Mouse (Mus musculus) CH12.LX (cell line): ENCODE results near the gene Rpa2. TPM values are rescaled to one million over a fixed set of nuclear protein-coding genes. Genes with fewer than 3 reads are reported as not detected.

Experiments
- DNase-seq: peaks from one replicate; pipeline ENCODE4 v3.0.0-alpha.2; 2013; ENCODE audit errors: extremely low read depth
- H3K27ac ChIP-seq: 2 replicates; pipeline ENCODE4 v1.5.1; 2012; ENCODE audit warnings: low read depth, mild to moderate bottlenecking, control low read depth, moderate library complexity; ENCODE audit not compliant: insufficient read depth
- H3K27me3 ChIP-seq: replicated peaks from 2 replicates; pipeline ENCODE3; 2012; ENCODE audit warnings: inconsistent platforms
- H3K36me3 ChIP-seq, 2 experiments: replicated peaks in 1 of 2; 2 replicates each; pipeline versions ENCODE3 to v1.6.1; 2012; ENCODE audit warnings: inconsistent platforms in 1 of 2, low read length in 1 of 2, mild to moderate bottlenecking in 1 of 2, mixed read lengths in 1 of 2, moderate library complexity in 1 of 2; ENCODE audit not compliant: control insufficient read depth in 1 of 2, insufficient read depth in 1 of 2
- H3K4me1 ChIP-seq, 2 experiments: 2 replicates each; pipeline ENCODE4 v1.6.1; 2012; ENCODE audit warnings: inconsistent platforms in 1 of 2, moderate library complexity in 1 of 2; ENCODE audit not compliant: insufficient read depth in 2 of 2, control insufficient read depth in 1 of 2
- H3K4me2 ChIP-seq: 2 replicates; pipeline ENCODE4 v1.6.1; 2012; ENCODE audit warnings: low read depth, mild to moderate bottlenecking, control low read depth; ENCODE audit not compliant: poor library complexity, insufficient read depth, severe bottlenecking
- H3K4me3 ChIP-seq, 3 experiments: fragments of 150-350 bp in 1 of 3; sonication (generic) in 1 of 3; replicated peaks in 1 of 3; 2 replicates each; pipeline versions ENCODE3 to v1.5.1; 2011 to 2012; ENCODE audit warnings: low read depth in 2 of 3, low read length in 2 of 3, mild to moderate bottlenecking in 2 of 3, moderate library complexity in 2 of 3, control low read depth in 1 of 3, improper control_type of control experiment in 1 of 3, inconsistent platforms in 1 of 3, mixed read lengths in 1 of 3; ENCODE audit not compliant: poor library complexity in 1 of 3
- H3K79me2 ChIP-seq: replicated peaks from 2 replicates; pipeline ENCODE4 v1.6.1; 2012; ENCODE audit warnings: mild to moderate bottlenecking, moderate library complexity; ENCODE audit not compliant: control insufficient read depth, poor library complexity, insufficient read depth, severe bottlenecking; ENCODE audit errors: extremely low read depth
- H3K9ac ChIP-seq: 2 replicates; pipeline ENCODE4 v1.6.1; 2012; ENCODE audit warnings: low read depth, mild to moderate bottlenecking, control low read depth, moderate library complexity; ENCODE audit not compliant: insufficient read depth
- H3K9me3 ChIP-seq: replicated peaks from 2 replicates; pipeline ENCODE3; 2012; ENCODE audit warnings: low read length, inconsistent platforms, mixed read lengths
- BHLHE40 ChIP-seq: IDR thresholded peaks from 2 replicates; pipeline ENCODE4 v1.6.1; 2011; ENCODE audit warnings: mild to moderate bottlenecking, low read depth, low read length, improper control_type of control experiment
- CHD1 ChIP-seq: IDR thresholded peaks from 2 replicates; pipeline ENCODE4 v1.6.1; 2012; ENCODE audit warnings: low read depth, low read length, improper control_type of control experiment, inconsistent platforms
- CHD2 ChIP-seq: IDR thresholded peaks from 2 replicates; pipeline ENCODE4 v1.6.1; 2011; ENCODE audit warnings: low read length, improper control_type of control experiment
- ELF1 ChIP-seq: IDR thresholded peaks from 2 replicates; pipeline ENCODE4 v1.6.1; 2014; ENCODE audit warnings: low read depth, mild to moderate bottlenecking, inconsistent platforms, low read length, improper control_type of control experiment
- EP300 ChIP-seq: IDR thresholded peaks from 2 replicates; pipeline ENCODE4 v1.6.1; 2011; ENCODE audit warnings: low read length, improper control_type of control experiment
- ETS1 ChIP-seq: conservative IDR thresholded peaks from 2 replicates; pipeline ENCODE4 v1.6.1; 2012; ENCODE audit warnings: low read depth, mild to moderate bottlenecking, inconsistent platforms, low read length, improper control_type of control experiment, moderate library complexity
- HCFC1 ChIP-seq: IDR thresholded peaks from 2 replicates; pipeline ENCODE4 v1.6.1; 2012; ENCODE audit warnings: low read depth, mild to moderate bottlenecking, inconsistent platforms, low read length, improper control_type of control experiment
- IRF4 ChIP-seq: IDR thresholded peaks from 2 replicates; pipeline ENCODE4 v1.6.1; 2014; ENCODE audit warnings: low read depth, mild to moderate bottlenecking, inconsistent platforms, low read length, improper control_type of control experiment
- JUN ChIP-seq: IDR thresholded peaks from 2 replicates; pipeline ENCODE4 v1.6.1; 2011; ENCODE audit warnings: low read depth, mild to moderate bottlenecking, low read length, improper control_type of control experiment, moderate library complexity; ENCODE audit not compliant: insufficient read depth
- JUND ChIP-seq: conservative IDR thresholded peaks from 2 replicates; pipeline ENCODE4 v1.6.1; 2011; ENCODE audit warnings: low read depth, low read length, improper control_type of control experiment
- MAX ChIP-seq: IDR thresholded peaks from 2 replicates; pipeline ENCODE4 v1.6.1; 2011; ENCODE audit warnings: low read length, improper control_type of control experiment
- MEF2A ChIP-seq: IDR thresholded peaks from 2 replicates; pipeline ENCODE4 v1.6.1; 2014; ENCODE audit warnings: low read depth, mild to moderate bottlenecking, inconsistent platforms, low read length, improper control_type of control experiment, borderline replicate concordance
- MXI1 ChIP-seq: IDR thresholded peaks from 2 replicates; pipeline ENCODE4 v1.6.1; 2011; ENCODE audit warnings: mild to moderate bottlenecking, low read depth, low read length, improper control_type of control experiment
- MYC ChIP-seq: IDR thresholded peaks from 2 replicates; pipeline ENCODE4 v1.6.1; 2011; ENCODE audit warnings: low read depth, mild to moderate bottlenecking, improper control_type of control experiment, low read length
- NELFE ChIP-seq: IDR thresholded peaks from 2 replicates; pipeline ENCODE4 v1.6.1; 2011; ENCODE audit warnings: low read depth, low read length, improper control_type of control experiment
- NRF1 ChIP-seq: IDR thresholded peaks from 2 replicates; pipeline ENCODE4 v1.6.1; 2014; ENCODE audit warnings: low read depth, mild to moderate bottlenecking, inconsistent platforms, low read length, improper control_type of control experiment, moderate library complexity
- POLR2A ChIP-seq: IDR thresholded peaks from 2 replicates; pipeline ENCODE4 v1.6.1; 2011; ENCODE audit warnings: low read depth, mild to moderate bottlenecking, improper control_type of control experiment, low read length
- RAD21 ChIP-seq: IDR thresholded peaks from 2 replicates; pipeline ENCODE4 v1.6.1; 2011; ENCODE audit warnings: low read depth, mild to moderate bottlenecking, low read length, improper control_type of control experiment, moderate library complexity
- RCOR1 ChIP-seq: conservative IDR thresholded peaks from 2 replicates; pipeline ENCODE4 v1.6.1; 2012; ENCODE audit warnings: low read depth, mild to moderate bottlenecking, inconsistent platforms, low read length, improper control_type of control experiment
- SIN3A ChIP-seq: IDR thresholded peaks from 2 replicates; pipeline ENCODE4 v1.6.1; 2012; ENCODE audit warnings: low read length, improper control_type of control experiment, inconsistent platforms
- TCF12 ChIP-seq: IDR thresholded peaks from 2 replicates; pipeline ENCODE4 v1.6.1; 2014; ENCODE audit warnings: low read depth, mild to moderate bottlenecking, inconsistent platforms, low read length, improper control_type of control experiment
- USF1 ChIP-seq: IDR thresholded peaks from 2 replicates; pipeline ENCODE4 v1.6.1; 2014; ENCODE audit warnings: low read depth, mild to moderate bottlenecking, inconsistent platforms, low read length, improper control_type of control experiment
- ZC3H11A ChIP-seq: IDR thresholded peaks from 2 replicates; pipeline ENCODE4 v1.6.1; 2012; ENCODE audit warnings: low read depth, mild to moderate bottlenecking, inconsistent platforms, low read length, improper control_type of control experiment
- dilution Hi-C: fragments of 300-500 bp; cut with MboI; formaldehyde crosslinking; loops from 2 replicates; pipeline ENCODE4 v1.14.3; 2020; ENCODE audit warnings: low sequenced_read_pairs; ENCODE audit not compliant: extremely low pct_unique_long_range_greater_than_20kb, extremely low pct_ligation_motif_present
- in situ Hi-C: fragments of 300-500 bp; cut with MboI; formaldehyde crosslinking; loops from 3 replicates; pipeline ENCODE4 v1.14.3; 2019; ENCODE audit warnings: low sequenced_read_pairs, low pct_ligation_motif_present, low pct_unique_long_range_greater_than_20kb, mixed read lengths
- polyA plus RNA-seq: library from polyadenylated mRNA; unstranded; fragments of >175 nt; gene quantifications from 2 replicates; pipeline ENCODE4 v1.2.1, GENCODE M21; 2012; ENCODE audit warnings: low read depth; ENCODE audit not compliant: insufficient read length
- total RNA-seq, 2 experiments: library from RNA; depleted of rRNA; stranded (reverse); fragments of 300-350 nt in 1 of 2; fragments of >200 nt in 1 of 2; gene quantifications; 2 replicates each; pipeline ENCODE4 v1.2.3; 2012 to 2014

Gene Rpa2
- total and polyA plus RNA-seq, 3 experiments = 80.2 to 142 (median 97.9) TPM

DNA sequence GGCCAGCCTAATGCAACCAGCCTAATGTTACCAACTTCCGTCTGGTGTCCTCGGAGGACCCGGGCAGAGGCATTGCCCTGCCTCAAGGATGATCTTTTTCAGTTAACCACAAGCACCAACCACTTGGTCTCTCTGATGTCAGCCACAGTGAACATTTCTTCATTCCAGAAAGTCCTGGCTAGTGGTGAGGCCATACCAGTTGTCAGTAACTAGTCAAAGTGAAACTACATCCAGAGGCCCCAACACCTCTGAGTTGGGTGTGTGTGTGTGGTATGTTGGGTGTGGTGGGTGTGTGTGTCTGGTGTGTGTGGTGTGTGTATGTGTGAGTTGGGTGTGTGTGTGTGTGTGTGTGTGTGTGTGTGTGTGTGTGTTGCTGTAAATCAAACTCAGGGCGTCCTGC lies 19.4 kb upstream of the Rpa2 start:
- Histone ChIP-seq H3K27ac (peak overlapping the region; percentile 94), H3K4me3 (peak overlapping the region; percentile 14 to 35 (median 26)), H3K4me2 (peak overlapping the region; percentile 18), H3K79me2 (no peaks in the 10 kb centered on the region), H3K36me3 (peaks cover 2 to 3% of the 10 kb centered on the region in 2 experiments), H3K9me3 (no peaks in the 10 kb centered on the region), H3K4me1 (peaks cover 3 to 31% of the 10 kb centered on the region in 2 experiments), H3K27me3 (no peaks in the 10 kb centered on the region)
- peak; percentile 78 for DNase-seq
- dilution Hi-C loops (no loop called here), in situ Hi-C loops (no loop called here)
- TF ChIP-seq TCF12 = peak; percentile 82
- peak; percentile 82 for TF ChIP-seq MEF2A
- peak; percentile 29; the same call in 1 of the 2 replicates for TF ChIP-seq ELF1
- TF ChIP-seq NRF1 = no peak
- no peak; the same call in 1 of the 2 replicates for TF ChIP-seq RAD21
- peak; percentile 79 for TF ChIP-seq ETS1
- peak; percentile 83 for TF ChIP-seq MXI1
- no peak for TF ChIP-seq USF1
- peak; percentile 82 for TF ChIP-seq JUN
- peak; percentile 41; the same call in 1 of the 2 replicates for TF ChIP-seq HCFC1
- no peak; the same call in 1 of the 2 replicates for TF ChIP-seq POLR2A
- TF ChIP-seq BHLHE40 = peak; percentile 81
- peak; percentile 80 for TF ChIP-seq SIN3A
- peak; percentile 49; the same call in 1 of the 2 replicates for TF ChIP-seq CHD2
- TF ChIP-seq MAX = peak; percentile 83; the same call in 1 of the 2 replicates
- peak; percentile 63; the same call in 1 of the 2 replicates for TF ChIP-seq CHD1
- no peak for TF ChIP-seq ZC3H11A
- TF ChIP-seq JUND = peak; percentile 85
- TF ChIP-seq IRF4 = peak; percentile 98
- TF ChIP-seq NELFE = peak; percentile 9; the same call in 1 of the 2 replicates
- peak; percentile 86 for TF ChIP-seq EP300
- TF ChIP-seq MYC = peak; percentile 74
- TF ChIP-seq RCOR1 = peak; percentile 84; the same call in 1 of the 2 replicates
- TF ChIP-seq, all 38 proteins: peak for 18
- peak overlapping the region; percentile 67 for H3K9ac ChIP-seq
